Mouse (Mus musculus): ENCODE results near the gene Mgat4b. TPM values are rescaled to one million over a fixed set of nuclear protein-coding genes. Genes with fewer than 3 reads are reported as not detected.

Gene Mgat4b
- polyA plus RNA-seq, 1 experiment from 2014 or later: 24.2 TPM

- Histone ChIP-seq H3K4me2 (ENCODE audit: low read depth, low read length, severe bottlenecking) (no peak overlapping the region), H3K4me1 (replicated peaks; ENCODE audit: control insufficient read depth, insufficient read depth, low read length) (no peaks in the 10 kb centered on the region), H3K27ac (ENCODE audit: low read depth, low read length) (no peak overlapping the region), H3K9ac (ENCODE audit: low read length) (no peak overlapping the region), H3K36me3 (ENCODE audit: control insufficient read depth, insufficient read depth, low read length) (no peaks in the 10 kb centered on the region), H3K27me3 (ENCODE audit: control insufficient read depth, insufficient read depth, low read length) (no peaks in the 10 kb centered on the region), H3K4me3 (ENCODE audit: low read depth, low read length) (no peak overlapping the region), H3K9me3 (ENCODE audit: control insufficient read depth, low read length) (no peaks in the 10 kb centered on the region)
- 89% methylated on average over 5 of the region's 5 CpGs for WGBS
- no peak for DNase-seq (ENCODE audit: low spot score)
- no peak for ATAC-seq (replicated peaks; ENCODE audit: low FRiP score)
These were observed 65.0 kb downstream of the Mgat4b start for GRCm38 (mm10) chr11:50275568-50276151.

GRCm38 (mm10) chr11:50277025-50277424 is 66.3 kb downstream of the Mgat4b start:
- Histone ChIP-seq H3K27me3 (ENCODE audit: control insufficient read depth, insufficient read depth, low read length) (no peaks in the 10 kb centered on the region), H3K4me3 (ENCODE audit: low read depth, low read length) (no peak overlapping the region), H3K36me3 (ENCODE audit: control insufficient read depth, insufficient read depth, low read length) (no peaks in the 10 kb centered on the region), H3K4me1 (replicated peaks; ENCODE audit: control insufficient read depth, insufficient read depth, low read length) (no peaks in the 10 kb centered on the region), H3K4me2 (ENCODE audit: low read depth, low read length, severe bottlenecking) (no peak overlapping the region), H3K9ac (ENCODE audit: low read length) (no peak overlapping the region), H3K27ac (ENCODE audit: low read depth, low read length) (no peak overlapping the region), H3K9me3 (ENCODE audit: control insufficient read depth, low read length) (no peaks in the 10 kb centered on the region)
- ATAC-seq (replicated peaks; ENCODE audit: low FRiP score) (no peak), DNase-seq (ENCODE audit: low spot score) (no peak)

GRCm38 (mm10) chr11:50277706-50278105 is 67.0 kb downstream of the Mgat4b start:
- no peaks in the 10 kb centered on the region for H3K4me1 ChIP-seq (replicated peaks; ENCODE audit: control insufficient read depth, insufficient read depth, low read length)
- DNase-seq (ENCODE audit: low spot score) (no peak), ATAC-seq (replicated peaks; ENCODE audit: low FRiP score) (no peak)
- no peaks in the 10 kb centered on the region for H3K9me3 ChIP-seq (ENCODE audit: control insufficient read depth, low read length)
- no peak overlapping the region for H3K9ac ChIP-seq (ENCODE audit: low read length)
- no peaks in the 10 kb centered on the region for H3K27me3 ChIP-seq (ENCODE audit: control insufficient read depth, insufficient read depth, low read length)
- no peak overlapping the region for H3K27ac ChIP-seq (ENCODE audit: low read depth, low read length)
- no peak overlapping the region for H3K4me2 ChIP-seq (ENCODE audit: low read depth, low read length, severe bottlenecking)
- 84% methylated on average over 6 of the region's 6 CpGs for WGBS
- H3K36me3 ChIP-seq (ENCODE audit: control insufficient read depth, insufficient read depth, low read length): no peaks in the 10 kb centered on the region
- H3K4me3 ChIP-seq (ENCODE audit: low read depth, low read length): no peak overlapping the region

GRCm38 (mm10) chr11:50279005-50279404 is 68.3 kb downstream of the Mgat4b start:
- no peak overlapping the region for H3K4me3 ChIP-seq (ENCODE audit: low read depth, low read length)
- H3K27me3 ChIP-seq (ENCODE audit: control insufficient read depth, insufficient read depth, low read length): no peaks in the 10 kb centered on the region
- no peak for DNase-seq (ENCODE audit: low spot score)
- no peaks in the 10 kb centered on the region for H3K9me3 ChIP-seq (ENCODE audit: control insufficient read depth, low read length)
- no peak overlapping the region for H3K4me2 ChIP-seq (ENCODE audit: low read depth, low read length, severe bottlenecking)
- no peaks in the 10 kb centered on the region for H3K36me3 ChIP-seq (ENCODE audit: control insufficient read depth, insufficient read depth, low read length)
- no peak overlapping the region for H3K9ac ChIP-seq (ENCODE audit: low read length)
- no peaks in the 10 kb centered on the region for H3K4me1 ChIP-seq (replicated peaks; ENCODE audit: control insufficient read depth, insufficient read depth, low read length)
- 95% methylated on average over 4 of the region's 4 CpGs for WGBS
- H3K27ac ChIP-seq (ENCODE audit: low read depth, low read length): no peak overlapping the region
- no peak for ATAC-seq (replicated peaks; ENCODE audit: low FRiP score)

GRCm38 (mm10) chr11:50280053-50280452 is 69.4 kb downstream of the Mgat4b start:
- no peak for ATAC-seq (replicated peaks; ENCODE audit: low FRiP score)
- Histone ChIP-seq H3K4me1 (replicated peaks; ENCODE audit: control insufficient read depth, insufficient read depth, low read length) (no peaks in the 10 kb centered on the region), H3K9me3 (ENCODE audit: control insufficient read depth, low read length) (no peaks in the 10 kb centered on the region), H3K27me3 (ENCODE audit: control insufficient read depth, insufficient read depth, low read length) (no peaks in the 10 kb centered on the region), H3K36me3 (ENCODE audit: control insufficient read depth, insufficient read depth, low read length) (no peaks in the 10 kb centered on the region), H3K27ac (ENCODE audit: low read depth, low read length) (no peak overlapping the region), H3K4me3 (ENCODE audit: low read depth, low read length) (no peak overlapping the region), H3K9ac (ENCODE audit: low read length) (no peak overlapping the region), H3K4me2 (ENCODE audit: low read depth, low read length, severe bottlenecking) (no peak overlapping the region)
- WGBS: 77% methylated on average over 1 of the region's 1 CpGs
- no peak for DNase-seq (ENCODE audit: low spot score)

Small RNAs within 50 kb of the gene (microRNA-seq; reads per million reads assigned to microRNA genes)
- gene Mir6919 (ENCODE audit: insufficient number of aligned reads): not detected

Other genes with a start within 250 kb of the Mgat4b start
- gene Rnf130, start 185.5 kb upstream of the Mgat4b start, polyA plus RNA-seq (2014; fragmentation: Nextera tagmentation; extraction: Ambion mirVana): 92.3 and 92.5 TPM in 2 replicates
- gene Tbc1d9b, start 79.5 kb upstream of the Mgat4b start, polyA plus RNA-seq (2014; fragmentation: Nextera tagmentation; extraction: Ambion mirVana): 34.0 and 36.9 TPM in 2 replicates
- gene Mrnip, start 36.4 kb upstream of the Mgat4b start, polyA plus RNA-seq (2014; fragmentation: Nextera tagmentation; extraction: Ambion mirVana): 20.1 and 21.1 TPM in 2 replicates
- gene Sqstm1, start 63 bp upstream of the Mgat4b start, polyA plus RNA-seq (2014; fragmentation: Nextera tagmentation; extraction: Ambion mirVana): 148 and 164 TPM in 2 replicates
- gene Ltc4s, start 27.7 kb downstream of the Mgat4b start, polyA plus RNA-seq (2014; fragmentation: Nextera tagmentation; extraction: Ambion mirVana): 0.51 and 0.81 TPM in 2 replicates
- gene Maml1, start 81.4 kb downstream of the Mgat4b start, polyA plus RNA-seq (2014; fragmentation: Nextera tagmentation; extraction: Ambion mirVana): 10.0 and 11.9 TPM in 2 replicates
- 235 and 248 TPM in 2 replicates for gene Canx, start 114.8 kb downstream of the Mgat4b start, polyA plus RNA-seq (2014; fragmentation: Nextera tagmentation; extraction: Ambion mirVana)
- gene Cby3, start 143.6 kb downstream of the Mgat4b start, polyA plus RNA-seq (2014; fragmentation: Nextera tagmentation; extraction: Ambion mirVana): 0.47 TPM in 1 of 2 replicates, not detected in the other
- 833 and 855 TPM in 2 replicates for gene Hnrnph1, start 166.1 kb downstream of the Mgat4b start, polyA plus RNA-seq (2014; fragmentation: Nextera tagmentation; extraction: Ambion mirVana)
- 23.9 and 26.7 TPM in 2 replicates for gene Rufy1, start 220.2 kb downstream of the Mgat4b start, polyA plus RNA-seq (2014; fragmentation: Nextera tagmentation; extraction: Ambion mirVana)

Data from forebrain, embryonic 11.5 days (tissue).